Mouse (Mus musculus): Measurements from ENCODE around the gene Prickle2.

Prickle2 gene

DNA sequence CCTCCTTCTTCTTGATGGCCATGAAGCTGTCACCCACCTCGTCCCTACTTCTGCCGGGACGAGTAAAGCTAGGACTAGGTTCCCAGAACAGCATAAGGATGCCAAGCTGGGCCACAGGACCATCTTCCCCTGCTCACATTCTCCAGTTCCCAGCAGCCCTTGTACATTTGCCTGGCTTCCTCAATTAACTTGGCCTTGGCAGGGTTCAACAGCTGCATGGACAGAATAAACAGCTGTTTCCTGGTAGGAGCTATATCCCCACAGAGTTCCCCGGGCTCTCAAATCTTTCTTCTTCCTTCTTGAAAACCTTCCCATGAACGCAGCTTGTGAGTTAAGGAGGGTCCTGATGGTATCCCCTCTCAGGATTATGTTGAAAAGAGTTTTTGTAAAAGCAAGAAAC, 317.3 kb downstream of the Prickle2 start:
- DNase-seq (ENCODE audit: low read depth in 2 of 2, low spot score in 2 of 2): no peak

- DNase-seq (ENCODE audit: low read depth in 2 of 2, low spot score in 2 of 2): no peak
Measured at GRCm38 (mm10) chr6:92383196-92383782, 322.7 kb downstream of the Prickle2 start.

DNA sequence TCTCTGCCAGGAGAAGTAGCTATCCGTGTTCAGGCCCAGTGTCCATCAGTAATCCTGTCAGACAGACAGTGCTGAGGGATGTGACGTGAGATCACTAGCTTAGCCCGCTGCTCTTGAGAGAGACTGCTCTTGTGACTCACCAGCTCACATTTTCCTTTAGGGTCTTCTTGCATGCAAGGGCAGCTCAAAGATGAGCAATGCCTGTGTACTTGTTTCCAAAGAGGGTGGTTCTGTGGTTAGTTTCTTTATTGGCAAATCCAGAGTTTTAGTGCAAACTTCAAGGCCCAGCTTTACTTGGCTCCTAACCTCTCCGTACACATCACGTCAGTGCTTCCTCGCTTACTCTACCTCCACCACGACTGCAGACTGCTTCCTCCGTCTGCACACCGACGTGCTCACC, 324.9 kb downstream of the Prickle2 start:
- no peak for DNase-seq (ENCODE audit: low read depth in 2 of 2, low spot score in 2 of 2)

GRCm38 (mm10) chr6:92374826-92375225, 331.1 kb downstream of the Prickle2 start:
- DNase-seq (ENCODE audit: low read depth in 2 of 2, low spot score in 2 of 2): no peak

- no peak for DNase-seq (ENCODE audit: low read depth in 2 of 2, low spot score in 2 of 2)
Measured at GRCm38 (mm10) chr6:92370896-92371295, 335.1 kb downstream of the Prickle2 start.

DNA sequence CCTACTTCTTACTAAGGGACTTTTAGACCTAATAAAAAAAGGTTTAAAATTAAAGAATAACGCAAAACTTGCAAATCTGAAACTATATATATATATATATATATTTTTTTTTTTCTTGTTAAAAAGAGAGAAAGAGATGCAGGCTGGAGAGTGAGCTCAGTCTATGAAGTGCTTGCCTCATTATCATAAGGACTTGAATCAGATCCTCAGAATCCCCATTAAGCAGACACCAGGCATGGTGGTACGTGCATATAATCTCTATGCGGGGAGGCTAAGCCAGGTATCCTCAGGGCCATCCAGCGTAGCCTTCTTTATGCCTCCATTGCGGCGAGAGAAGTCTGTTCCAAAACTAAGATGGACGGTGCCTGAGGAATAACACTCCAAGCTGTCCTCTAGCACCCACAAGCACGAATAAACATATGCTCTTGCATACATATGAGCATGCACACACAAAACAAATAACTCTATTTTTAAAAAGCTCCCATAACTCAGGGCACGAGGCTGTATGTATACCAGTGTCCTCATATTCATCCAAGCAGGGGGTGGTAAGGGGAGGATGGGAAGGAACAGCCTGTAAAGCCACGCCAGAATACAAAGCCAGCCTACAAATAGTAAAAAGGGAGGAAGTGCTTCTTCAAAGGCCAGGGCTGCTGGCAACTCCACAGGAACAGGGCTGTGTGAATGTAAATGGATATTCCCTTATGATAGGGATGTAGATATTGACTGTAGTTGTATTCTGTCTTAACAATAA, 358.5 kb downstream of the Prickle2 start:
- no peak for DNase-seq (ENCODE audit: low read depth in 2 of 2, low spot score in 2 of 2)

DNA sequence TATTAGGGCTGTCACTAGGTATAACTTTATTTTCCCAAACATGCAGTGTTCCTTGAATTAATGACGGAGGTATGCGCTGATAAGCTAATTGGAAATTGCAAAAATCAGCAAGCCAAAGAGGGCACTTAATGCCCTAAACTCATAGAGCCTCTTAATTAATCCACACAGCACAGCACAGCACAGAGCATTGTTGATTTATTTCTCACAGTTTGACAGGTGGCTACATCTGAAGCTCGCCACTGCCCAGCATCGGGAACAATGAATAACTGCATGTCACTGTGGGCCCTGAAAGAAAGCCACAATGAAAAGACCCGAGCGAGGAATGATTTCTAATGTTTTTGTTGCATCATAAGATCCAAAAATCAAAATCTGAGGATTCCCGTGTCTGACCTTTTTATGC, 359.2 kb downstream of the Prickle2 start:
- DNase-seq (ENCODE audit: low read depth in 2 of 2, low spot score in 2 of 2): no peak

- DNase-seq (ENCODE audit: low read depth in 2 of 2, low spot score in 2 of 2): no peak
Measured at GRCm38 (mm10) chr6:92345151-92345550, 360.8 kb downstream of the Prickle2 start.

DNA sequence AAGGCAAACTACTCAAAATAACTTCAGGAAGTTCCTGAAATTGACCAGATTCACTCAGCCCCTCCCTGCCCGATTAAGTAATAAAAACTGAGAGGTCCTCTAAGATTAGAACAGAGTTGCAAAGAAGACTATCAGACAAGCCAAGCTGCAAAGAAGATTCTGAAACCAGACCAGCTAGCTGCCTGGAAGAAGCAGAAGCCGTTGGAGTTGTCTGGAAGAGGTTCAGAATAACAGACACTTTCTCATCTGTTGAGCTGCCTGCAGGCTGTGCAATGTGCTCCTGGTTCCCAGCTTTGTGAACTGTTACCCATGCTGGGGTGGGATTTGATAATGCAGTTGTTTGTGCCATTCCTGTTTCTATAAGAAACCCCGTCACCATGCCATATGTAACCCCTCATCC, 361.4 kb downstream of the Prickle2 start:
- DNase-seq (ENCODE audit: low read depth in 2 of 2, low spot score in 2 of 2): no peak

All from CD8-positive naive resting alpha-beta T cell, adult 2 months (primary cell).